Mouse (Mus musculus) layer of hippocampus, adult 9-11 months (tissue): ENCODE results near the gene Kcnd3.

Experiments used
- DNase-seq: peaks from one replicate; pipeline ENCODE4 v3.0.0; 2022

The Kcnd3 gene

DNA sequence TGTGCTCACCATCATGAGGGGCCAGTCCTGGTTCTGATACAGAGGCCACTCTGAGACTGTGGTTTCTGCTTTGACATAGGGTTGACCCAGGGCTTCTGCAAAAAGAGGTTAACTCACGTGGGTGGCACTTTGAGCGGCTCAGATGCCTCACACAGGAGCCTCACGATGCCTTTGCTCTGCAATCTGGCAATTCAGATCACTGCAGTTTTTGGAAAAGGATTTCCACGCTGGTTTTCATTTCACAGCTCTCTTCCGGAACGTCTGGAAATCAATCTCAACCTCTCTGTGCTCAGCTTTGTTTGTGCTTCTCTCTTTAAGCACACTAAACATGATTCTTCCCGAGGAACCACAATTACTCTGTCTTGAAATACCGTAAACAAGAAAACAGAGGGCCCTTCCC is 14.4 kb downstream of the Kcnd3 start:
- no peak for DNase-seq

DNA sequence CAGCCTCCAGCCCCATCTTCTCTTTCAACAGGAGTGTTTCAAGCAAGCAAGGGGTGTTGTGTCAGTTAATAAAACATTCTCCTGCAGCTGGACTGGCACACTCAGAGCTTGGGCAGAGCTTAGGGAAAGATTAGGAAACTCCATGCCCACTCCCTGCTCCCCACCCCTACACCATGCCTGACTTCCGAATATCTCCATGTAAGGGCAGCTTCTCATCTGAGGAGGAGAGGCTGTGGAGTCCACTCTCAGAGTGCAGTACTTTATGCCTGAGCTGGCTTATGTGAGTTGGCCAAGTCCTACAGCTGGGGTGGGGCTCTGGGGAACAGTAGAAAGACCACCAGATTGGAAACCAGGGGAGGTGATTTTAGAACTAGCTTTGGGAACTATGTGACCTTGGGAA is 20.4 kb downstream of the Kcnd3 start:
- DNase-seq: no peak

DNA sequence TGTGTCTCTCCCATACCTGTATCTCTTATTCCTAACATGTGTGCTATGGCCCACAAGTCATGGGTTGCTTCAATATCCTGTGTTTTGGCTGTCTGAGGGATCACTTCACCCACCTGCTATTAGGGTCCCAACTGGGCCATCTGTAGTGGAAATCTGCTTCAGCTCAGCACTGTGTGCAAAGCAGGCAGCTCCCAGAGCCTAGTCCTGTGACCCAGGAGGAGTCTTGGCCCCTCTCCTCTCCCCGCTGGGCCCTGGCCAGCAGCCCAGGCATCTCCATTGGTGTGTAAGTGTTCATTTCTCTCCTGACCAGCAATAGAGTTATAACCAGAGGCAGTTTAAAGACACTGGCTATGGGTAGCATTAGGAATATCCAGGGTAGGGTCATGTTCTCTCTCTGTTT is 24.3 kb downstream of the Kcnd3 start:
- DNase-seq: no peak

DNA sequence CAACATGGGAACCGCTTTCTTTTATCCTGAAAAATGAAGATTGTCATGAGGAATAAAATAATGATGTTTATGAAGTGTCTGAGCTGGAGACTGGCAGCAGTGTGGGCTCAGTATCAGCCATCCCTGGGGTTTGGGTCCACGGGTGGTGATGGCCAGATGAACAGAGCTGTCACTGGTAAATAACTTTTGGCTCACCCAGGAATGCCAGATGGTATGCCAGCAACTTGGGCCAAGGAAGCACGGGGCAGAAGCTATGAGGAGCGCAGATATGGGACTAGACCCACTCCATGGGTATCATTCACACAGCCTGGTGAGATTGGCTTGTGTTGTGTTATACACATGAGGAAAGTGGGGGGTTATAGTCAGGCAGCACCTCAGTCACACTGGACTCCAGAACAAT is 26.7 kb downstream of the Kcnd3 start:
- no peak for DNase-seq

DNA sequence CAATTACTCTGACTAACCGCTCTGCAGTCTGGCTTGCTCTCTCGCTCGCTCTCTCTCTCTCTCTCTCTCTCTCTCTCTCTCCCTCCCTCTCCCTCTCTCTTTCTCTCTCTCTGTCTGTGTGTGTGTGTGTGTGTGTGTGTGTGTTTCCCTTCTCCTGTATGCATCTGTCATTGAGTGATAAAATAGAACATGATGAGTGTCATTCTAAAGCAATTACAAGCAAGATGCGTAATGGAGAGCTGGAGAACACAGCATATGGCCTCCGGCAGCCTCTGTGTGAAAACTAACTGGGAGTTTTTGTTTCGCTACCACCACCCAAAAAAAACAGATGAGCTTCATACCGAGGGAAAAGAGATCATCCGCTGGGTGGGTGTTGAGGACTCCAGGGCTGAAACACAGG is 29.3 kb downstream of the Kcnd3 start:
- peak; percentile 61 for DNase-seq

DNA sequence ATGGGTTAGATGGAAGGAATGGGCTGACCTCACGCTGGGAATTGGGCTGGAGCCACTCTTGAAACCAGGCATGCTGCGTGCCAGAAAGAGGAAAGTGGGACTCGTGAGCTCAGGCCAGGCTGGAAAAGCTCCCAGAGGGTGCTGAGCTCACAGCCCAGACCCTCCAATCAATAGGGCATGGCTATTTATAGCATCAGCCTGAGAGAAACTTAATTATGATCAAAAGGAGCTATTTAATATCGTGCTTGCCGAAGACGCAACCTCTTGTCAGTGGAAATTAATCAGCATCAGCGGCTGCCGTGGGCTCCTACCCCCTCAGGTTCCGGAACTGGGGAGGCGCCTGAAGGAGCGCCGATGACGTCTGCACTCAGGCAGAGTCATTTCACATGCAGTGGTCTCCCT is 31.5 kb downstream of the Kcnd3 start:
- no peak for DNase-seq

DNA sequence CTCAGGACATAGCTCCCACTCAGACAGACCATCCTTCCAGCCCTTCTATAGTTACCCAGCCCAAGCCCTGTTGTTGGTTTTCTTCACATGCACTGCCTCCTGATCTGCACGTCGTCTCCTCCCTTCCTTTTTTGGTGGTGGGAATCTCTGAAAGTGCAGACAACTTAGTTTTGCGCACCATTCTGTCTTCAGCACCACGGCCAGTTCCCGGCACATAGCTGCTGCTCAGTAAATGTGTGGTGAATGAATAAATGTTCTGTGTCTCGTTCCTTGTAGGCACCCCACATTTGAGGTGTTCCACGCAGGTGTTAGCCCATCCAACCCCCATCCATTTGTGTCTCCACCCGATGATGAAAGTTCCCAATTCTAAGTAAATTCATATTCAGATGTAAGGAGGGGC is 35.0 kb downstream of the Kcnd3 start:
- no peak for DNase-seq

DNA sequence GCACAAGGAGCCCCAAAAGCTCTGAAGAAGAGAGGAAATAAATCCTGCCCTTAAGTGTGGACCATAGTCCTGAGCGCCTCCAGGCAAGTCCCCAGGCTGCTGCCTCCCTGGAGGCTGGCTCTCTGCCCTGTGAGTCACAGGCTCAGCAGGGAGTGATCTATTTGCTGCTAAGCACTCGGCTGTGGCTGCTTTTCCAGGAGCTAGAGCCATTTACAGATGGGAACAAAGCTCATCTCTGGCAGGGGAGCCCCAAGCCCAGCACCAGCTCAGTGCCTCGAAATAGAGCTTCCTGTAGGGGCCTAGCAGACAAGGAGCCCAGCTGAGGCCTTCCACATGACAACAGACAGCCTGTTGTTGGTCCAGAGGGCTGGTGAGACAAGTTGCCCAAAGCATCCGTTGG is 37.5 kb downstream of the Kcnd3 start:
- peak; percentile 91 for DNase-seq

DNA sequence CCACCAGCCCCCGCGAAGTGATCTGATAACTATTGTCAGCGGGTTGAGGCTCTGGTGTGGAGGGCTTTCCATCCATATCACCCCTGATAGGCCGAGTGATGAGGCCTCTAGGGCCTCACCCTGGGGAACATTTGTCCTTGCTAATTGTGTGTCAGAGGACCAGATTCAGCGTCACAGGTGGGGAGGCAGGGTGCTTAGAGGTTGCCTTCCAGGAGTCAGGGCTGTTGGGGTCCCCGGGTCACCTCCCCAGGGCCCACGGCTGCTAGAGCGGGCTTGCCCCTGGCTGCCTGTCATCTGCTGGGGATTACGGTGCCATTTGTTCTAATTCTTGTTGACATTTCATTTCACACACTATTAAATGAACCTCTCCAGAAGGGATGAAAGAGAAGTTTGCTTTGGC is 42.8 kb downstream of the Kcnd3 start:
- DNase-seq: no peak

DNA sequence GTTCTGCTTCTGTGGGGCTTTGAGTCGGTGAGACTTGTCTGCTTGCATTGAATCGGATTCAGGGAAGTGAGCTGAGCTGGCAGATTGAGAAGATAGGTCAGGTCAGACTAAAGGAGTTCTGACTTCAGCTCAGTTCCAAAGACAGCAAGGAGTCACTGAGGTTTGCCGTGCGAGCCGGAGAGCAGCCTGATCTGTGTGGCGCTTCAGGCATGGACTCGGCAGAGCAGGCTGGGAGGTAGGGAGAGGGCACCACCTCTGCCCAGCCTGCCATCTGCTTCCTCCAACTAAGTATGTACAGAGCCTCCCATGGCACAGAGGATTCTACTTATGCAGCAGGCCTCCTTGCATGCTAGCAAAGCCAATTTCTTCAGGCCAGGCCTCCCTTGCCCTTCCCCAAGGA is 44.1 kb downstream of the Kcnd3 start:
- no peak for DNase-seq

DNA sequence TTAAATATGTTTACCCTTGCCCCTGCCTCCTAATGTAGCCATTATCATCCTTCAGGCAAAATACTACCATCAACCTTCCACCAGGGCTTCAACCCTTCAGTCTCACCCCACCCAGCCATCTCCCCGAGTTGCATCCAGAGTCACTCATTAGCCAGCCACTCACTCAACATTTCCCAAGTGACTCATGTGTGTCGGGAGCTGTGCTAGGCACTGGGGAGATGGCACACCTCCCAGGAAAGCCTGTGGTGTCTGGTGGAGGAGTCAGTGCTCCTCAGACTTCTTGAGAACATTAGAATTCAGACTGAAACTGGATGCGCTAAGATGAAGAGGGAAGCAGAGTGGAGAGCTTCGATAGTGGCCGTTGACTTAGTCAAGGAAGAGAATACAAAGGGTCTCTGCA is 44.8 kb downstream of the Kcnd3 start:
- DNase-seq: no peak

DNA sequence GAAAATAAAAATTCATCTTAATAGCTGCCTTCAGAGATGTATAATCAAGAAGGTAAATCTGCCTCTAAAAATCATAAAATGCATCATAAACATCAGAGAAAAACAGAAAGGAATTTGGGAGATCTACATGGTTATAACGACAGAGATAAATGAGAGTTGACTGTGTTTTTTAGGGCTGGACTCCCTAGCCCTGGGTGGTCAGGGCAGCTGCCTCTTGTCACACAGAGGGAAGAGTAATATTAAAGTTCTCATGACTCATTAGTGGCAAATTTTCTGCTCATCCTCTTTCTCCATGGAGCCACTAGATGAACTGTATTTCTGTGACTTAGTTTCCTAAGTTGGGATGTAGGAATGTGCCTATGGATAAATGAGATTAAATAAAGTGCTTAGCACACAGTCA is 48.9 kb downstream of the Kcnd3 start:
- DNase-seq: no peak

DNA sequence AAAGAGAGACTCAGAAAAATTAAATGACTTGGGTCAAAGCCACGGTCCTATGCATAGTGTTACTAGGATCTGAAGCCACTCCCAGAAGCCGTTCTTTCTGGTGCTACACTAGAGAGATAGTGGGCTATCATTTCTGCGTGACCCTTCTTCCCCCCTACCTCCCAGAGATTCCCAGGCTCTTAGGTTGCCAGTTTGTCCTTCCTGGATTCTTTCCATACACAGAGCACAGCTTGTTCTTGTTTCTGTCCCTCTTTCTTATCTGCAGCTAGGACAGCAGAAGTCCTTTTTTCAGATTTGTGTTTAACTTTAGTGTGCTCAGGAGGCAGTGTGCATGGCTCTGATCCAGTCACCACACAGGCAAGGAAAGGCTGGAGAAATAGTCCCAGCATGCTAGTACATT is 52.1 kb downstream of the Kcnd3 start:
- DNase-seq: no peak

DNA sequence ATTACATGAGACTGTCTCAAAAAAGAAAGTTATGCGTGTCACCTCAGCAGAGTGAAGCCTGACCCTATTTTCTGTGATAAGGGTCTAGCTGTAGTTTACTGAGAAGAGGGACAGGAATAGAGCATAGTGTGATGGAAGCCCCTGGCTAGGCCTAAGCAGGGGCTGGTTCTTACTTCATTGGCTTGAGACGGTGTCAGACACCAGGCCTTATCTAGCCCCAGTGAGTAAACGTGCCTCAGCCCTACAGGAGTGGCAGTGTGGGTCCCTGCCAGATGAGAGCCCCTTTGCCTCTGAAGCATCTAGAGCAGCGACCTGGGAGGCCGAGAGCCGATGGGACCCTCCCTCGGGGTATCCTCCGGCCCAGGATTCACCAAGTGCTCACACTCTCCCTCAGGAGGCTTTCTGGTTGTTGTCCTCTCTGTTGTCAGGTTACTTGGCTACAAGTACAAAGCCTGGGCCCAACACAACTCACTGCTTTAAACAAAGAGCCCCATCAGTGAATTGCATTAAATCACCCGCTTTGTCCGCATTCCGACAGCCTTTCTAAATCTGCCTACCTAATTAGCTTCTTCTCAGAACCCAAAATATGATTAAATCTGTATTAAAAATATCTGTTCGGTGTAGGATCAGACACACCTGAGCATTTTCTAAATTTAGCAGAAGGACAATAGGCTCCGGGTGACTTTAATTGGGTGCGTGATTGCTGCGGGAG is 53.2 kb downstream of the Kcnd3 start:
- no peak for DNase-seq

DNA sequence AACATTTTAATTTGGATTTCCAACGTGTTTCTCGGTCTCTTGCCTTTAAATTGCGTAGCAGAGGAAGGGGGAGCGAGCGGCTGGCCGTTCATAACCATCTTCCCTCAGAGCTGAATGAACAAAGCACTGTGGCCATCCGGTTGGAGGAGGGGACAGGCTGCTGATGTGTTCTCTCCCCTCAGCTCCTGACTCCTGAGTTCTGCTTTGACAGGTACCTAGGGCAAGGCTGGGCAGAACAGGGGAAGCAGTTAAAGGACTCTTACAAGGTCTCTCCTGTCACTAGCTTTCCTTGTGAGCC is 53.7 kb downstream of the Kcnd3 start:
- no peak for DNase-seq

DNA sequence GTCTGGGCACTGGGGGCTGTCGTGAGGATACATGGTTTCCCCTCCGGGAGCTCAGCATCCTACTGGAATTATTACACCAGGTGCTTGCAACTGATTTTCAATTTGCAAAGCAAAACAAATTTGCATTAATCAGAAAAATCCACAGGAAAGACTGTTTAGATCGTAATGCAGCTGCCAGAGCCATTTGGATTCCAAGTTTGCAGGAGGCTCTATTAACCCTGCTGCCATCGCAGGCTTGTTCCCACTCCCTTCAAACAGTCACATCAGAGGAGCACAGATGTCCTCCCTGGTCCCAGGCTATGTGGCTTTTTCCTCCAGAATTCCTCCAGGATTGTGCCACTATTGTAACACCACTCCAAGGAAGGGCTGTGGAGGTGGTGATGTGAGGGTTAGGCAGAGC is 54.5 kb downstream of the Kcnd3 start:
- DNase-seq: no peak

DNA sequence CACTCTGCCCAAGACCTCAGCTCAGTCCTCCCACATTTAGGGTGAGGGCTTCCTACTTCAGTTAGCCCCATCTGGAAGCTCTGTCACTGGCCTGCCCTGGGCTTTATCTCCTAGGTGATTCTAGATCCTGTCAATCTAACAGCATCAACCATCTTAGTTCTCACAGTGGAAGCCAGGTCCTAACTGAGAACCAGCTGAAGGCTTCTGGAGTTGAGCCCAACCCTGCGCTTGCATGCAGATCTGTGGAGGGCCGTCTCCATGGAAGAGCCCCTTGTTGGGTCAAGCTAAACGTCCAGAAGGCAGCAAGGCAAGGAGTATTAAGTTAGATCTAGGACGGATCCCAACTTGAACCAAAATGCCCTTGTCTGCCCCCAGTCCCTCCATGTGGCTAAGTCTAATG is 57.2 kb downstream of the Kcnd3 start:
- DNase-seq: no peak

DNA sequence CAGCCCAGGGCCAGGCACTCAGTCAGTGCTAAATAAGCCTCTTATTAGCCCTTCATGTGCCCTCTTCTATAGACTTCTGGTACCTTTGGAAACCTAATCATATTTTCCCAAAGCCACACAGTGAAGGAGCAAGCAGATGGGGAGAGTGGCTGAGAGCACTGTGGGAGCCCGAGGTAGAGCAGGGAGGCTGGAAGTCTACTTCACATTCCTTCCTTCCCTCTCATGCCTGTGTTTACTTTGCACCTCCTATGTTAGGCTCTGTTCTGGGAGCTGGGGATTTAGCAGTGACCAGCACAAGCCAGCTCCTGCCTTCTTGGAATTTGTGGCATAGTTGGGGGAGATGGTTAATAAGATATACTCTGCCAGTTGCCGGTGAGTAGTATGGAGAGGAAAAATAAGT is 59.7 kb downstream of the Kcnd3 start:
- DNase-seq: no peak

DNA sequence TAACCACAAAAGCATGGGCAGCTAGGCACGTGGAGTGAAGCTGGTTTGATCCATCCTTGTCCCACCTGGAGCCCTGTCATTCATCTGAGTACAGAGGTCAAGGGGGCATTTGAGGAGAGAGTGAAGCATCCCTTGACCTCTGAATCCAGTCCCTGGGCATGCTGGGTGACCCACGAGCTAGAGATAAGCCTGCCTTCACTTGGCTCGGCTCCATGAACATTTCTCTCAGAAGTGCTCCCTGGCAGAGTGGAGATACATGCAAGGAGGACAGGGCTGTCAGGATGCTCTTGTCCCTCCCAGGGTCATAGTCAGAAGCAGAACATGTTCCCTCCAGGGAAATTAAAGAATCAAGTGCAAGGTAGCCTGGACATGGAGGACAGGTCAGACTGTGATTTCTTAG is 62.1 kb downstream of the Kcnd3 start:
- no peak for DNase-seq

DNA sequence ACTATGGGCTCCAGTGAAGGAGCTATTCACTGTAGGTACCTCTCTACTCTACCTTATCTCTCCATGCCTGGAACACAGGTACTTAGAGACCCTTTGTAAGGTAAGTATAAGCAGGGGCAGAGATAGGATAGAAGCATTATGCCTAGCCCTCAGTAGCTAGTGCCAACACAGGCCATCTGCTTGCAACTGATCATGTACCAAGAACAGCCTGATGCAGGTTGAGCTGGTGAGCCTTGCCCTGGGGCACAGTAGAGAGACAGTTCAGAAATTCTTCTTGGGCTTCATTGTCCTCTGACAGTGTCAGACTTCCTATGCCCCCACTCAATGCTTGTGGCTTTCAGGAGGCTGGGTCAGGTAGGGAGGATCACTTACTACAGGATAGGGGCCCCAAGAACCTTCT is 62.9 kb downstream of the Kcnd3 start:
- no peak for DNase-seq

DNA sequence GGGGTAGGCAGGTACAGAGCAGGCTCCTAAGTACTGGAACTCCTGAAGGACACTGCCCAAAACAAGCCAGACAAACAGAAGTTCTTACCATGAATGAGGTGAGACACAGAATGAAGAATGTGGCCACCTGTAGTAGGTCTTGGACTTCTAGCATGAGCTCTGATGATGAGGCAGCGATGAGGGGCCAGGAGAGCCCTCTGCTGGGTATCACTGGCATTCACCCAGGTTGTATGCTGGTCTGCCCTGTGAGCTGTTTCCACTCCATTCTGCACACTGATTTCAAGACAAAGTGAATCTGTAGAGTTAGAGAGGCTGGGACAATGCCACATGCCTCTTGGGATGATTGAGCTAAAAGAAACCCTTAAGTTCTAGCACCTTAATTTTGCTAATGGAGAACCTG is 63.5 kb downstream of the Kcnd3 start:
- DNase-seq: no peak

DNA sequence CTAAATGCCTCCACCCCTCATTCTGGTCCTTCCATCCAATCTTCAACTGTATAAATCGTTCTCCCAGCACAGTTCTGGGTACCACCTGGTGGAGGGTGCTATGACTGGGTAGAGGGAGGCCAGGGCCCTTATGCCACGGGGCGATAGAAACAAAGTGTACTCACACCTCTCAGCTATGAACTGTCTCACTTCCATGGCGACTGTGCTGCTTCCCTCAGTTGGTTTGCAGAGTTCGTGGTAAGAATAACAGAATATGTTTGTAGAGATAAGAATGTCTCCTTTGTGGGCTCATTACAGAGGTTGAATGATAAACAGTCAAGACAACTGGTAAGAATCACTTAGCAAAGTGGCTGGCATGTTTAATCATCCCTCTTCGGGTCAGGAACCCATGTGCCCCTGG is 68.3 kb downstream of the Kcnd3 start:
- DNase-seq: no peak

DNA sequence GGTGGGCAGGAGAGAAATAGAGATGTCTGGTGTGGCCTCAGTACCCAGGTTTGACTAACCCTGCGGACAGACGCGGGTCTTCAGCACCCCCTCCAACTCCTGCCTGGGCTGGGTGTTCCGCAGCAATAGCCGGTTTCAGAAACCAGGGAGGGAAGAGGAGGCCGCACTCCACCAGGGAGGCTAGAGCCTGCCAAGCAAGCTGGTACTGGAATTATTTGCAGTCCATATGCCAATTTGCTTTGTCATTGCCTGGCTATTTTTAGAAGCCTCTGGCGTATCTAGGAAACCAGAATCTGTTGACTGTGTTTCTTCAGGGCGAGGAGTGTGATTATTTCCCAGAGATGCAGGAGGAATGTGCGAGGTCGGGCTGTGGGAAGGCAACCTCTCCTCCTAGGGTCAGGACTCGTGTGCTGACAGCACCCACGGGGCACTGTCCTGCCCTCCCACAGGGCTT is 69.1 kb downstream of the Kcnd3 start:
- DNase-seq: peak; percentile 91

DNA sequence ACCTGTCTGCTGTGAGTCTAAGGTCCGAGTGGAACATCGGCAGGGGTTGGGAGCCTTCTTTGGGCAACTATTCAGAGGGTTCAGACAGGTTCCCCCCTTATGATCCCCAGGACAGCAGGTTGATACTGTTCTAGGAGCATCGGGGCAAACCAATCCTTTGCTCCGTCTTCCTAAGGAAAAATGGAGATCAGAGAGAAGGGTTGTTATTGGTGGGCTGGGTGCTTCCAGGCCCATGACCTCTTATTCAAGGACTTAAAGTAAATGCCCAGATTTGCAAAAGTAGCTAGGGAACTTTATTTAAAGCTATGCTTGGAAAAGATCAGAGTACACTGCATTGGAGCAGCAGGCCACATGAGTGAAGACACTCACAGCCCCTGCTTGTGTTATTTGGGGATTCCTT is 69.5 kb downstream of the Kcnd3 start:
- no peak for DNase-seq

DNA sequence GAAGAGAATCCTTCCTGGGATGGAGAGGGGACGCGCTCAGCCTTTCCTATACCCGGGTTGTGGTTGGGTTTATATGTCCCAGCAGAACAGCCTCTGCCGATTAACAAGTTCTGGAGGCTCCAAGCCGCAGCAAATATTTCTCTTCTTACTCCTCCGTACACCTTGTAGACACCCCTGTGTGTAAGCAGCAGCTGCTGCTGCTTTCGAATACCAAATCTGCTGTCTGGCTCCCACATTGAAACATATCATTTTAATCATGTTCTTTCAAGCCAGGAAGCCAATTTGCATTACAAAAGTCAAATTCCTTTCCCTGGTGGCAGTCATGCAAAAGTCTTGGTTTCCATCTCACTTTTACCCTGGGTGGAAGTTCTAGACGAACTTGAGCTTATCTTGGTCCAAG is 76.7 kb downstream of the Kcnd3 start:
- DNase-seq: no peak

DNA sequence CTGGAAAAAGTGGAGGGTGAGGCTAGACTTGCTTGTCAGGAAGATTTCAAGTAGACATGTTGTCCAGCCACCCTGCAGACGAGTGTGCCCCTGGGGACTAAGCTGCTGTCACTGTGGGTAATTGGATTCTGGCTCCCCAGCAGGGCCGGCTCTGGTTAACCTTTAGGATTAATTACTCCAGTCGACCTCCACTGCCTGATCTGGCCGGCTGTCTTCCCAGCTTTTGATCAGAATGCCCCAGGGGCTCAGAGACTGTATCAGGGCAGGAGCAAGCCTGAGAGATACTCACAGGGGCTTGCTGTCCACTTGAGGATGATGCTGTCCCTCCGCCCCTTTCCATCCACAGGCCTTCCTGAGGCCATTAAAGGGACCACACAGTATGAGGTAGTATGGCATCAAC is 77.6 kb downstream of the Kcnd3 start:
- DNase-seq: no peak
